Mouse (Mus musculus): Measurements from ENCODE around the gene Rere. TPM values are rescaled to one million over a fixed set of nuclear protein-coding genes. Genes with fewer than 3 reads are reported as not detected.

The Rere gene
- polyA plus RNA-seq, 1 experiment from 2014 or later: 34.5 TPM

DNA sequence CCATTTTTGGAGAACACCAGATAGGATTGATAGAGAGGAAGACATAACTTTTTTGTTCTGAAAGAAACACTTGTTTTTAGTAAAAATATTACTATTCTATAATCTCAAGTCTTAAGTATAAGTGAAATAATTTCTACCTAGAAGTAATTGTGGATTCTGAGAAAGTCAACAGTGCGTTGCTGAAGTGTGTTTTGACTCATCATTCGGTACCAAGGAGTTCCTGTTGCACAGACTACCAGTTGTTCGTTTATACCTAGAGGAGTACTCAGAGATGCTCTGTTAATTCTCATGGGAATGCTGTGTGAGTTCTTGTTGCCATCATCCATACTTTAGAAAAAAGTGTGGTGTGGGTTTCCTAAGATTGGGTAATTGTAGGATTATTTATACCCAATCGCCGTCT lies 154.1 kb downstream of the Rere start:
- 0 out of 2 replicates have a peak, but pooled peaks cover 3% of the 10 kb centered on the region for H3K36me3 ChIP-seq (ENCODE audit: control insufficient read depth, insufficient read depth)
- no peak overlapping the region for H3K4me2 ChIP-seq (ENCODE audit: low read length)
- no peaks in the 10 kb centered on the region for H3K9me3 ChIP-seq (ENCODE audit: control insufficient read depth, low read length)
- no peak overlapping the region for H3K27ac ChIP-seq (ENCODE audit: low read length)
- no peak for ATAC-seq
- no peak overlapping the region for H3K9ac ChIP-seq (replicated peaks; ENCODE audit: low read depth, low read length)
- WGBS: 88% methylated on average over 5 of the region's 5 CpGs
- no peak overlapping the region for H3K4me3 ChIP-seq (replicated peaks; ENCODE audit: low read length)
- H3K4me1 ChIP-seq (replicated peaks; ENCODE audit: control insufficient read depth, insufficient read depth, low read length): no peaks in the 10 kb centered on the region
- no peaks in the 10 kb centered on the region for H3K27me3 ChIP-seq (replicated peaks; ENCODE audit: control insufficient read depth, insufficient read depth, low read length)

- Histone ChIP-seq H3K9ac (replicated peaks; ENCODE audit: low read depth, low read length) (no peak overlapping the region), H3K36me3 (ENCODE audit: control insufficient read depth, insufficient read depth) (no peaks in the 10 kb centered on the region), H3K4me2 (ENCODE audit: low read length) (no peak overlapping the region), H3K9me3 (ENCODE audit: control insufficient read depth, low read length) (no peaks in the 10 kb centered on the region), H3K27ac (ENCODE audit: low read length) (no peak overlapping the region), H3K4me3 (replicated peaks; ENCODE audit: low read length) (no peak overlapping the region), H3K4me1 (replicated peaks; ENCODE audit: control insufficient read depth, insufficient read depth, low read length) (peaks cover 7% of the 10 kb centered on the region; the same call in 1 of the 2 replicates), H3K27me3 (replicated peaks; ENCODE audit: control insufficient read depth, insufficient read depth, low read length) (no peaks in the 10 kb centered on the region)
- 81% methylated on average over 6 of the region's 6 CpGs for WGBS
- ATAC-seq: no peak
Observed at GRCm38 (mm10) chr4:150438621-150439020, 157.2 kb downstream of the Rere start.

- H3K4me1 ChIP-seq (replicated peaks; ENCODE audit: control insufficient read depth, insufficient read depth, low read length): peaks cover 21% of the 10 kb centered on the region
Observed at GRCm38 (mm10) chr4:150441931-150442330, 160.5 kb downstream of the Rere start.

GRCm38 (mm10) chr4:150444068-150444467 lies 162.6 kb downstream of the Rere start:
- H3K4me3 ChIP-seq (replicated peaks; ENCODE audit: low read length): no peak overlapping the region
- no peaks in the 10 kb centered on the region for H3K9me3 ChIP-seq (ENCODE audit: control insufficient read depth, low read length)
- H3K4me1 ChIP-seq (replicated peaks; ENCODE audit: control insufficient read depth, insufficient read depth, low read length): peaks cover 29% of the 10 kb centered on the region
- WGBS: 78% methylated on average over 3 of the region's 3 CpGs
- H3K27ac ChIP-seq (ENCODE audit: low read length): no peak overlapping the region
- H3K9ac ChIP-seq (replicated peaks; ENCODE audit: low read depth, low read length): no peak overlapping the region
- no peaks in the 10 kb centered on the region for H3K36me3 ChIP-seq (ENCODE audit: control insufficient read depth, insufficient read depth)
- H3K4me2 ChIP-seq (ENCODE audit: low read length): no peak overlapping the region
- no peaks in the 10 kb centered on the region for H3K27me3 ChIP-seq (replicated peaks; ENCODE audit: control insufficient read depth, insufficient read depth, low read length)
- no peak for ATAC-seq

More at GRCm38 (mm10) chr4:150441931-150442330, 160.5 kb downstream of the Rere start:
- WGBS: 72% methylated on average over 10 of the region's 10 CpGs
- Histone ChIP-seq H3K4me3 (replicated peaks; ENCODE audit: low read length) (no peak overlapping the region), H3K27me3 (replicated peaks; ENCODE audit: control insufficient read depth, insufficient read depth, low read length) (no peaks in the 10 kb centered on the region), H3K9ac (replicated peaks; ENCODE audit: low read depth, low read length) (no peak overlapping the region), H3K9me3 (ENCODE audit: control insufficient read depth, low read length) (no peaks in the 10 kb centered on the region), H3K36me3 (ENCODE audit: control insufficient read depth, insufficient read depth) (no peaks in the 10 kb centered on the region), H3K27ac (ENCODE audit: low read length) (no peak overlapping the region), H3K4me2 (ENCODE audit: low read length) (no peak overlapping the region)
- no peak for ATAC-seq

GRCm38 (mm10) chr4:150446617-150447016 lies 165.2 kb downstream of the Rere start:
- Histone ChIP-seq H3K9ac (replicated peaks; ENCODE audit: low read depth, low read length) (no peak overlapping the region), H3K4me1 (replicated peaks; ENCODE audit: control insufficient read depth, insufficient read depth, low read length) (peaks cover 37% of the 10 kb centered on the region), H3K4me2 (ENCODE audit: low read length) (no peak overlapping the region), H3K4me3 (replicated peaks; ENCODE audit: low read length) (no peak overlapping the region), H3K9me3 (ENCODE audit: control insufficient read depth, low read length) (no peaks in the 10 kb centered on the region), H3K27ac (ENCODE audit: low read length) (no peak overlapping the region), H3K27me3 (replicated peaks; ENCODE audit: control insufficient read depth, insufficient read depth, low read length) (no peaks in the 10 kb centered on the region), H3K36me3 (ENCODE audit: control insufficient read depth, insufficient read depth) (no peaks in the 10 kb centered on the region)
- ATAC-seq: no peak
- 77% methylated on average over 4 of the region's 4 CpGs for WGBS

GRCm38 (mm10) chr4:150447517-150447916 lies 166.1 kb downstream of the Rere start:
- WGBS: 76% methylated on average over 3 of the region's 3 CpGs
- Histone ChIP-seq H3K27ac (ENCODE audit: low read length) (no peak overlapping the region), H3K9me3 (ENCODE audit: control insufficient read depth, low read length) (no peaks in the 10 kb centered on the region), H3K9ac (replicated peaks; ENCODE audit: low read depth, low read length) (no peak overlapping the region), H3K4me2 (ENCODE audit: low read length) (no peak overlapping the region), H3K36me3 (ENCODE audit: control insufficient read depth, insufficient read depth) (no peaks in the 10 kb centered on the region), H3K4me3 (replicated peaks; ENCODE audit: low read length) (no peak overlapping the region), H3K4me1 (replicated peaks; ENCODE audit: control insufficient read depth, insufficient read depth, low read length) (peaks cover 33% of the 10 kb centered on the region), H3K27me3 (replicated peaks; ENCODE audit: control insufficient read depth, insufficient read depth, low read length) (no peaks in the 10 kb centered on the region)
- no peak for ATAC-seq

GRCm38 (mm10) chr4:150448433-150448832 lies 167.0 kb downstream of the Rere start:
- Histone ChIP-seq H3K9me3 (ENCODE audit: control insufficient read depth, low read length) (no peaks in the 10 kb centered on the region), H3K4me3 (replicated peaks; ENCODE audit: low read length) (no peak overlapping the region), H3K36me3 (ENCODE audit: control insufficient read depth, insufficient read depth) (no peaks in the 10 kb centered on the region), H3K27ac (ENCODE audit: low read length) (no peak overlapping the region), H3K4me1 (replicated peaks; ENCODE audit: control insufficient read depth, insufficient read depth, low read length) (peaks cover 33% of the 10 kb centered on the region), H3K27me3 (replicated peaks; ENCODE audit: control insufficient read depth, insufficient read depth, low read length) (no peaks in the 10 kb centered on the region), H3K9ac (replicated peaks; ENCODE audit: low read depth, low read length) (no peak overlapping the region), H3K4me2 (ENCODE audit: low read length) (no peak overlapping the region)
- no peak for ATAC-seq
- WGBS: 82% methylated on average over 1 of the region's 1 CpGs

GRCm38 (mm10) chr4:150450081-150450691 lies 168.7 kb downstream of the Rere start:
- Histone ChIP-seq H3K4me1 (replicated peaks; ENCODE audit: control insufficient read depth, insufficient read depth, low read length) (peaks cover 32% of the 10 kb centered on the region), H3K9me3 (ENCODE audit: control insufficient read depth, low read length) (no peaks in the 10 kb centered on the region), H3K4me3 (replicated peaks; ENCODE audit: low read length) (no peak overlapping the region), H3K36me3 (ENCODE audit: control insufficient read depth, insufficient read depth) (no peaks in the 10 kb centered on the region), H3K27me3 (replicated peaks; ENCODE audit: control insufficient read depth, insufficient read depth, low read length) (no peaks in the 10 kb centered on the region), H3K9ac (replicated peaks; ENCODE audit: low read depth, low read length) (no peak overlapping the region), H3K4me2 (ENCODE audit: low read length) (no peak overlapping the region), H3K27ac (ENCODE audit: low read length) (0 out of 2 replicates have a peak overlapping the region, but pooled peaks have one; percentile 33)
- ATAC-seq: no peak
- WGBS: 64% methylated on average over 6 of the region's 6 CpGs

- Histone ChIP-seq H3K36me3 (ENCODE audit: control insufficient read depth, insufficient read depth) (no peaks in the 10 kb centered on the region), H3K4me3 (replicated peaks; ENCODE audit: low read length) (no peak overlapping the region), H3K9ac (replicated peaks; ENCODE audit: low read depth, low read length) (no peak overlapping the region), H3K4me1 (replicated peaks; ENCODE audit: control insufficient read depth, insufficient read depth, low read length) (peaks cover 27% of the 10 kb centered on the region), H3K9me3 (ENCODE audit: control insufficient read depth, low read length) (no peaks in the 10 kb centered on the region), H3K4me2 (ENCODE audit: low read length) (no peak overlapping the region), H3K27ac (ENCODE audit: low read length) (no peak overlapping the region), H3K27me3 (replicated peaks; ENCODE audit: control insufficient read depth, insufficient read depth, low read length) (no peaks in the 10 kb centered on the region)
- ATAC-seq: no peak
- 80% methylated on average over 11 of the region's 11 CpGs for WGBS
Observed at GRCm38 (mm10) chr4:150452155-150452847, 170.9 kb downstream of the Rere start.

Measured in forebrain, embryonic 16.5 days (tissue).